Mouse (Mus musculus): ENCODE data around the gene Cript. TPM values are rescaled to one million over a fixed set of nuclear protein-coding genes. Genes with fewer than 3 reads are reported as not detected.

Cript gene
- 147 and 155 TPM in 2 replicates for polyA plus RNA-seq (2016; fragmentation: Nextera tagmentation; extraction: Ambion mirVana)

DNA sequence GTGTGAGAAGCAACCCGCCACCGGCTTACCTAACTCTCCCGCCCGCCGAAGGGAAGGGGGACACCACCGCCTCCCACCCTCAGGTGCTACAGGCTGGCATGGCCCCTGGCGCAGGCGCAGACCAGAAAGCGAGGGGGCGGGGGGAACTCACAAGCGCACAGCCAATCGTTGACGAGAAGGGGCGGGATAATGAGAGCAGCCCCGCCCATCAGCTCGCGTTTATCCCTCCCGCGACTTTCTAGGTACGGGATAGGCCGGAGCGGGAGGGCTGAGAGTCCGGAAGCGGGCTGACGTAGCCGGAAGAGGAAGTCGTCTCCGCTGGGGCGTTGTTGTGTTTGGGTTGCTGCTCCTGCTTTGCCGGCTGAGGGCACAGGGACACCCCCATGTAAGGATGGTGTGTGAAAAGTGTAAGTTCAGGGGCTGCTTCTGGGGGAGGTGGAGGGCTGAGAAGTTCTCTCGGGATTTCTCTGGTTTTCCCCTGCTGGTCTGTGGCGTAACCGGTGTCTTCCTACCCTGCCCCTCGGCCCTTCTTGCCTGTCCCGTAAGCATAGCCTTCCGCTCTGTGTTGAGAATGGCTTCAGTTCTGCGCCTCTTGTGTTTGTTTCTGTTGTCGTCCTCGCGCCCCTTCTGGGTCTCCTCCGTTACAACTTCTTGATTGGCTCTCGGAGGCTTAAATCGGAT is at the start of gene Cript, which contains the start of gene Pigf:
TSS of gene Cript (plus strand) at position 282 of the 681 bp plus-strand sequence.
TSS of gene Pigf (minus strand) at position 138 of the 681 bp plus-strand sequence.
- Histone ChIP-seq H3K36me3 (replicated peaks) (peaks cover 24% of the 10 kb centered on the region), H3K27me3 (replicated peaks; ENCODE audit: low read depth, poor library complexity, severe bottlenecking) (no peaks in the 10 kb centered on the region), H3K4me1 (peaks cover 22% of the 10 kb centered on the region), H3K4me3 (peak within 1 kb of the TSS; percentile 97), H3K9me3 (no peaks in the 10 kb centered on the region), H3K27ac (replicated peaks) (peak within 1 kb of the TSS; percentile 86)
- under 1% methylated on average over 43 of the region's 43 CpGs for WGBS
- DNase-seq (ENCODE audit: low spot score) = peak; percentile 98

DNA sequence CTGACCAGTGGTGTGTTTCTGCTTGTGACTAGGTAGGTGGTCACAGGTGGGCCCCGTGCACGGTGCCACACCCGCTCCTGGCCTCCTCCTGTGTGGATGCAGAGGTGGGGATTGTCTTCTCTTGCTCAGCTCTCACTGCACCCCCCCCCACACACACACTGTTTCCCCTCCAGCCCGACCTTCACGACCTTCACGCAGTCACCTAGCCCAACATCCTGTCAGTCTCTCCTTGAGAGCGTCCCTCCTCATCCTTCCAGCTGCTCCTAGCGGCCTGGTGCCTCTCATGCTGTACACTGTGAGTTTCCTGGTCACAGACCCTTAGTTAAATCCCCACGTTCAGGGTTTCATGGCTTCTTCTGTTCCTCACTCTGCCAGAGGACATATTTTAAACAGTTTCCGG is 49.0 kb upstream of the Cript start:
- no peak for DNase-seq (ENCODE audit: low spot score)
- WGBS = 74% methylated on average over 10 of the region's 10 CpGs

DNA sequence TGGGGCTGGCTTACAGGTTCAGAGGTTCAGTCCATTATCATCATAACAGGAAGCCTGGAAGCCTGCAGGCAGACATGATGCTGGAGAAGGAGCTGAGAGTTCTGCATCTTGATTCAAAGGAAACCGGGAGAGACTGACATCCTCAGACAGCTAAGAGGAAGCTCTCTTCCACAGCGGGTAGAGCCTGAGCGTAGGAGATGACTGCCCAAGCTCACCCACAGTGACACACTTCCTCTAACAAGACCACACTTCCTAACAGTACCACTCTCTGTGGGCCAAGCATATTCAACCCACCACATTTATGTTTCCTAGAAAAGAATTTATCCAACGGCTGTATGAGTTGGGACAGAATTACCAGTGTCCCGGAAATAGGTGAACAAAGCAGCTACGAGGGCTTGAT is 46.9 kb upstream of the Cript start:
- peaks cover under 1% of the 10 kb centered on the region; the same call in 1 of the 2 replicates for H3K4me1 ChIP-seq
- H3K27me3 ChIP-seq (replicated peaks; ENCODE audit: low read depth, poor library complexity, severe bottlenecking) = no peaks in the 10 kb centered on the region
- H3K4me3 ChIP-seq = no peak overlapping the region
- WGBS = 93% methylated on average over 6 of the region's 6 CpGs
- no peak overlapping the region for H3K27ac ChIP-seq (replicated peaks)
- no peaks in the 10 kb centered on the region for H3K9me3 ChIP-seq
- DNase-seq (ENCODE audit: low spot score) = no peak
- peaks cover 71% of the 10 kb centered on the region for H3K36me3 ChIP-seq (replicated peaks)

More for the DNA sequence above, 49.0 kb upstream of the Cript start:
- H3K9me3 ChIP-seq = no peaks in the 10 kb centered on the region
- H3K4me1 ChIP-seq = peaks cover 3% of the 10 kb centered on the region; the same call in 1 of the 2 replicates
- no peak overlapping the region for H3K4me3 ChIP-seq
- no peak overlapping the region for H3K27ac ChIP-seq (replicated peaks)
- peaks cover 71% of the 10 kb centered on the region for H3K36me3 ChIP-seq (replicated peaks)
- no peaks in the 10 kb centered on the region for H3K27me3 ChIP-seq (replicated peaks; ENCODE audit: low read depth, poor library complexity, severe bottlenecking)

DNA sequence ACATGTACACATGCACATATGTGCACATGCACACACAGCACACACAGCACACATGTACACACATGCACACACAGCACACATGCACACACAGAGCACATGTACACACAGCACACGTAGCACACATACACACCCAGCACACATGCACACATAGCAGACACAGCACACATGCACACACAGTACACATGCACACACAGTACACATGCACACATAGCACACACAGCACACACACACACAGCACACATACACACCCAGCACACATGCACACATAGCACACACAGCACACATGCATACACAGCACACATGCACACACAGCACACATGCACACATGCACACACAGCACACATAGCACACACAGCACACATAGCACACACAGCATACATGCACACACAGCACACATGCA is 44.1 kb upstream of the Cript start:
- no peak for DNase-seq (ENCODE audit: low spot score)
- Histone ChIP-seq H3K9me3 (no peaks in the 10 kb centered on the region), H3K4me3 (no peak overlapping the region), H3K4me1 (peaks cover 21% of the 10 kb centered on the region), H3K27me3 (replicated peaks; ENCODE audit: low read depth, poor library complexity, severe bottlenecking) (no peaks in the 10 kb centered on the region), H3K27ac (replicated peaks) (no peak overlapping the region), H3K36me3 (replicated peaks) (peaks cover 52% of the 10 kb centered on the region)
- WGBS = 90% methylated on average over 1 of the region's 1 CpGs

DNA sequence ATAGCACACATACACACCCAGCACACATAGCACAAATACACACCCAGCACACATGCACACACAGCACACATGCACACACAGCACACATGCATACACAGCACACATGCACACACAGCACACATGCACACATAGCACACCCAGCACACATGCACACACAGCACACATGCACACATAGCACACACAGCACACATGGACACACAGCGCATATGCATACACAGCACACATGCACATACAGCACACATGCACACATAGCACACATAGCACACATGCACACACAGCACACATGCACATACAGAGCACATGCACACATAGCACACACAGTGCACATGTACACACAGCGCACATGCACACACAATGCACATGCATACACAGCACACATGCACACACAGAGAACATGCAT is 43.6 kb upstream of the Cript start:
- H3K27ac ChIP-seq (replicated peaks) = no peak overlapping the region
- H3K36me3 ChIP-seq (replicated peaks) = peaks cover 49% of the 10 kb centered on the region
- no peak for DNase-seq (ENCODE audit: low spot score)
- H3K27me3 ChIP-seq (replicated peaks; ENCODE audit: low read depth, poor library complexity, severe bottlenecking) = no peaks in the 10 kb centered on the region
- no peak overlapping the region for H3K4me3 ChIP-seq
- no peaks in the 10 kb centered on the region for H3K9me3 ChIP-seq
- H3K4me1 ChIP-seq = peaks cover 26% of the 10 kb centered on the region
- WGBS = 96% methylated on average over 2 of the region's 2 CpGs

DNA sequence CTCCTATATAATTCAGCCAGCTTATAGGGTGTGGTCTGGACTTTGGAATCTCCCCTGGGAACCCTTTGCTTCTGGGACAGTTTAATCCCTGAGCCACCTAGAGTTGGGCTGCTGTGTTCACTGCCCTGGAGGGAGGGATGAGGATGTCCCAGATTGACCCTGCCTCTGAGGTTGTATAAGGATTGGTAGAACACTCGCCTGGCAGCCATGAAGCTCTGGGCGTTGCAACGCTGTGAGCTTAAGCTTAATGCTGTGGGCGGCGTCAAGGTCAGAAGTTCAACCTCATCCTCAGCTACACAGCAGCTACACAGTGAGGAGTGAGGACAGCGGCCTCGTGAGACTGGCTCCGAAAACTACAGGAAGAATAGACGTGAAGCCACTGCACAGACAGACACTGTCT is 42.9 kb upstream of the Cript start:
- Histone ChIP-seq H3K9me3 (no peaks in the 10 kb centered on the region), H3K4me1 (peaks cover 34% of the 10 kb centered on the region), H3K27me3 (replicated peaks; ENCODE audit: low read depth, poor library complexity, severe bottlenecking) (no peaks in the 10 kb centered on the region), H3K4me3 (no peak overlapping the region), H3K36me3 (replicated peaks) (peaks cover 49% of the 10 kb centered on the region), H3K27ac (replicated peaks) (no peak overlapping the region)
- 75% methylated on average over 9 of the region's 9 CpGs for WGBS
- DNase-seq (ENCODE audit: low spot score) = no peak

DNA sequence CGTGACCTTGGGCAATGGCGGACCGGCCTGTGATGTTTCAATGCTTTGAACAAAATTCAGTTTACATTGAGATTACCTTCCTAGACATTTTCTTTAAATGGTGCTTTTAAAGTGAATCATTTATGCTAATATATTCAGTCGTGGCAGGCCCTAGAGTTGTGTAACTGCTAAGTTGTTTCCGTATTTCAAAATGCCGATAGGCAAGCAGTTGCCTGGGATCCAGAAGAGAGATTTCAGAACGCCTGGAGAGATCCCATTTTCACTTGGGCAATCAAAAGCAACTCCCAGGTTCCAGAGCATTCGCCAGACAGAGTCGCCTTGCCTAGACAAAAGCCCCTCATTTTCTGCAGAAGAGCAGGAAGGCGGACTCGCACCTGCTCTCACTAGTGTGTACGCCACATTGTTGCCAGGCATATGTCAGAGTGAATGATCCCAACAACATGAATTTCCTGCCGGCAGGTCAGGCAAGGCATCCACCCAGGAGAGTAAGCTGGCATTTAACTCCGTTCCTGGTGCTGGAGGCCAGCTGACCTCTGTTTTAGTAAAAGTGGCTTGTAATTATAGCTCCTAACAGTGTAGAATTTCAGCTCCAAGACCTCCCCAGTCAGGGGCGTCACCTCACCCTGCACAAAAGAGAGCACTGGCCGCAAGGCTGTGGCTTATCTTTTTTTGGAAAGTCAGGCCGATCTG is 38.8 kb upstream of the Cript start:
- peak overlapping the region; percentile 34; the same call in 1 of the 2 replicates for H3K4me3 ChIP-seq
- H3K9me3 ChIP-seq = no peaks in the 10 kb centered on the region
- H3K27ac ChIP-seq (replicated peaks) = peak overlapping the region; percentile 51; the same call in 1 of the 2 replicates
- peak; percentile 58 for DNase-seq (ENCODE audit: low spot score)
- peaks cover 42% of the 10 kb centered on the region for H3K4me1 ChIP-seq
- peaks cover 24% of the 10 kb centered on the region for H3K36me3 ChIP-seq (replicated peaks)
- no peaks in the 10 kb centered on the region for H3K27me3 ChIP-seq (replicated peaks; ENCODE audit: low read depth, poor library complexity, severe bottlenecking)
- WGBS = 49% methylated on average over 17 of the region's 17 CpGs

DNA sequence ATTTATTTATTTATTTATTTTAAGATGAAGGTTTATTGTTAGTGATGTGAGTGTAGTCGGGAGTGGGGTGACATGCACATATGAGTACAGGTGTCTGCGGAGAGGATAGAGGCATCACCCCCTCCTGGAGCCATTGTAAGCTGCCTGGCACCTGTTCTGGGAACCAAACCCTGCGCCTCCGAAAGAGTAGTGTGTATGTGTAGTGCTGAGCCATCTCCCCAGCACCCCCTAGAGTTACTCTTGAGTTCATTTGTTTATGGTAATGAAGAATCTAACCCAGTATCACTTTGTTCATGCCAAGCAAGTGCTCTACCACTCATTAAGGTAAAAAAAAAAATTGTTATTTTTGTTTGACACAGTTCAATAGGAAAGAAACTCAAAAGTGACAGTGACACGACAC is 37.2 kb upstream of the Cript start:
- H3K27me3 ChIP-seq (replicated peaks; ENCODE audit: low read depth, poor library complexity, severe bottlenecking) = no peaks in the 10 kb centered on the region
- H3K36me3 ChIP-seq (replicated peaks) = peaks cover 11% of the 10 kb centered on the region
- H3K4me3 ChIP-seq = no peak overlapping the region
- no peaks in the 10 kb centered on the region for H3K9me3 ChIP-seq
- WGBS = 89% methylated on average over 5 of the region's 5 CpGs
- H3K27ac ChIP-seq (replicated peaks) = no peak overlapping the region
- no peak for DNase-seq (ENCODE audit: low spot score)
- H3K4me1 ChIP-seq = peaks cover 42% of the 10 kb centered on the region

DNA sequence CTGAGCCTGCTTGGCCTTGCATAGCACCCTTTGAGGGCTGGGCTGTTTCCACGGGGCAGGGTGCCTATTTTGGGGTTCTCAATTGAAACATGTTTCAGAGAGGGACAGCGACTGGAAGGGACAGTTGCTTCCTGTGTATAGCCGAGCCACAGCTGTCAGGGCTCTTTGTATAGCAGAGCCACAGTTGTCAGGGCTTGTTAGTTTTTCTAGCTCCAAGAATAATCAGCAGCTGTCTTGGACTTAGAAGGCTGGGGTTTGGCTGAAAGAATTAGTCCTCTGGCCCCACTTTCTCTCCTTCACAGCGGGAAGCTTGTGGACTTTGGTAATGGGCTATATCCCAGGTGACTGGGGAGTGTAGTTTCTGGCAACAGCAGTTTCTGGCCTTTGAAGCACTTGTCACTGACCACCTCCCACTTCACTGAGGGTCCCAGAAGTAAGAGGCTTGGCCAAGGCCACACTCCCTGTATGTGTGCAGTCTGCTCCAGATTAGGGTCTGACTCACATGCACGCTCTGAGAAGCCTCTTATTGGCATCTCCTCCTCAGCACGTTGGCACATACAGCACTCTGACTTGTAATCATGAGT is 36.7 kb upstream of the Cript start:
- 75% methylated on average over 6 of the region's 6 CpGs for WGBS
- Histone ChIP-seq H3K4me3 (no peak overlapping the region), H3K9me3 (no peaks in the 10 kb centered on the region), H3K27me3 (replicated peaks; ENCODE audit: low read depth, poor library complexity, severe bottlenecking) (no peaks in the 10 kb centered on the region), H3K4me1 (peaks cover 42% of the 10 kb centered on the region), H3K27ac (replicated peaks) (no peak overlapping the region), H3K36me3 (replicated peaks) (peaks cover 6% of the 10 kb centered on the region; the same call in 1 of the 2 replicates)
- DNase-seq (ENCODE audit: low spot score) = no peak

DNA sequence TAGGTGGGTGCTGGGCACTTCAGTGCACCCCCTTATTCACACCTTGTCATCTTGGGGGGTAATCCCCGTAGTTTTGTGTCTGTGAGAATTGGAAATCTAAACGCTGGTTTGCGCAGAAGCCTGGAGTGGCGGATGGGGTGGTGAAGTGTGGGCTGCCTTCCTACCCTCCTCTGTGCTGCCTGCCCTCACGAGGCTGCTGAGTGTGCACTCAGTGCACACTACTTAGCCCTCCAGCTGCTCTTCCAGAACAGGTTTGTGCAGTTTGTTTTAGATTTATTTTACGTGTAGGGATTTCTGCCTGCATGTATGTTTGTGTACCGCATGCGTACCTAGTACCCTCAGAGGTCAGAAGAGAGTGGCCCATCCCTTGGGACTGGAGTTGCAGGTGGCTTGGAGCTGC is 34.0 kb upstream of the Cript start:
- Histone ChIP-seq H3K9me3 (no peaks in the 10 kb centered on the region), H3K36me3 (replicated peaks) (0 out of 2 replicates have a peak, but pooled peaks cover 7% of the 10 kb centered on the region), H3K4me3 (no peak overlapping the region), H3K27ac (replicated peaks) (no peak overlapping the region), H3K4me1 (peaks cover 19% of the 10 kb centered on the region), H3K27me3 (replicated peaks; ENCODE audit: low read depth, poor library complexity, severe bottlenecking) (no peaks in the 10 kb centered on the region)
- DNase-seq (ENCODE audit: low spot score) = no peak
- 91% methylated on average over 8 of the region's 8 CpGs for WGBS

DNA sequence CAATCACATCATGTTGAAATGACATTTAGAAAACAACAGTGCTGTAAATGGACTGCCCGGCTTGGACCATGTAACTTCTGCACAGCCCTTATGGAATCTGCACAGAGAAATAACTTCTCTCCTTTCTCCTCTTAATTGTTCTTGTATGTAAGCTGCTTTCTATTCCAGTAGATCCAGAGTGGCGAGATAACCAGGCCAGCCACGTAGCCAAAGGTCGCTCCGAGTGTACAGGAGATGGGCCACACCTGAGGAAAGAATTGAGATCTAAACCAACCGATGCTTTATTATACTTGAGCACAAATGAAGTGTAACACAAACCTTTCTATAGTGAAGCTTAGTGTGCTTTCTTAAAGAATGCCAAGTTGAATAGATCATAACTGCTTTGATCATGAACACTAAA is 28.0 kb upstream of the Cript start:
- H3K4me3 ChIP-seq = no peak overlapping the region
- peaks cover 36% of the 10 kb centered on the region for H3K36me3 ChIP-seq (replicated peaks)
- no peak for DNase-seq (ENCODE audit: low spot score)
- H3K27ac ChIP-seq (replicated peaks) = no peak overlapping the region
- H3K4me1 ChIP-seq = no peaks in the 10 kb centered on the region
- H3K27me3 ChIP-seq (replicated peaks; ENCODE audit: low read depth, poor library complexity, severe bottlenecking) = no peaks in the 10 kb centered on the region
- 93% methylated on average over 6 of the region's 6 CpGs for WGBS
- H3K9me3 ChIP-seq = no peaks in the 10 kb centered on the region

DNA sequence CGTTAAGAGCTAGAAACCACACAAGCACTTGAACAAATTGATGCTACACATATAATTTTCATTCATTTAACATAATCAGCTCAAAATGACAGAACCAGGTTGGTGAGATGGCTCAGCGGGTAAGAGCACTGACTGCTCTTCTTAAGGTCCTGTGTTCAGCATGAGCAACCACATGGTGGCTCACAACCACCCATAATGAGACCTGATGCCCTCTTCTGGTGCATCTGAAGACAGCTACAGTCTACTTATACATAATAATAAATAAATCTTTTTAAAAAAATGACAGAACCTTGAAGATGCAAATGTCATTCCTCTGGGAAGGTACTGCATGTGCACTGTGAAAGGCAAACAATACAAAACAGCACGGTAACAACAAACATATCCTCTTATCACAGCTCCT is 16.4 kb upstream of the Cript start:
- H3K36me3 ChIP-seq (replicated peaks) = peaks cover 26% of the 10 kb centered on the region
- H3K4me1 ChIP-seq = no peaks in the 10 kb centered on the region
- H3K4me3 ChIP-seq = no peak overlapping the region
- DNase-seq (ENCODE audit: low spot score) = no peak
- WGBS = 86% methylated on average over 3 of the region's 3 CpGs
- no peaks in the 10 kb centered on the region for H3K27me3 ChIP-seq (replicated peaks; ENCODE audit: low read depth, poor library complexity, severe bottlenecking)
- H3K9me3 ChIP-seq = no peaks in the 10 kb centered on the region; the same call in 1 of the 2 replicates
- H3K27ac ChIP-seq (replicated peaks) = no peak overlapping the region

Data from embryonic facial prominence, embryonic 10.5 days (tissue).